Mouse (Mus musculus) MEL (cell line): Measurements from ENCODE around the gene Frmd6. TPM values are rescaled to one million over a fixed set of nuclear protein-coding genes. Genes with fewer than 3 reads are reported as not detected.

Experiments
- DNase-seq: peaks from one replicate; pipeline ENCODE4 v3.0.0; 2011; ENCODE audit warnings: low read depth, low spot score
- H3K27ac ChIP-seq: 2 replicates; pipeline ENCODE4 v1.5.1; 2012; ENCODE audit warnings: low read depth, mild to moderate bottlenecking, control low read depth, low read length, moderate library complexity; ENCODE audit not compliant: control insufficient read depth
- H3K27me3 ChIP-seq, 2 experiments: fragments of 150-350 bp in 1 of 2; sonication (generic) in 1 of 2; 2 replicates each; pipeline ENCODE4 v1.6.1; 2012; ENCODE audit warnings: low read length in 2 of 2, mild to moderate bottlenecking in 2 of 2, improper control_type of control experiment in 1 of 2, moderate library complexity in 1 of 2; ENCODE audit not compliant: insufficient read depth in 2 of 2, control insufficient read depth in 1 of 2
- H3K36me3 ChIP-seq, 2 experiments: 2 replicates each; pipeline ENCODE4 v1.6.1; 2012 to 2014; ENCODE audit warnings: low read length in 2 of 2, improper control_type of control experiment in 1 of 2, inconsistent platforms in 1 of 2, mild to moderate bottlenecking in 1 of 2; ENCODE audit not compliant: insufficient read depth in 2 of 2, control insufficient read depth in 1 of 2
- H3K4me1 ChIP-seq, 2 experiments: fragments of 150-350 bp in 1 of 2; sonication (generic) in 1 of 2; 2 replicates each; pipeline ENCODE4 v1.6.1; 2012; ENCODE audit warnings: low read length in 2 of 2, improper control_type of control experiment in 1 of 2, mild to moderate bottlenecking in 1 of 2; ENCODE audit not compliant: insufficient read depth in 2 of 2, control insufficient read depth in 1 of 2
- H3K4me3 ChIP-seq, 2 experiments: fragments of 150-350 bp in 1 of 2; sonication (generic) in 1 of 2; 2 replicates each; pipeline ENCODE4 v1.5.1; 2012; ENCODE audit warnings: low read depth in 2 of 2, low read length in 2 of 2, mild to moderate bottlenecking in 2 of 2, moderate library complexity in 2 of 2, control low read depth in 1 of 2, improper control_type of control experiment in 1 of 2; ENCODE audit not compliant: control insufficient read depth in 1 of 2, insufficient read depth in 1 of 2
- H3K79me2 ChIP-seq: 2 replicates; pipeline ENCODE4 v1.6.1; 2012; ENCODE audit warnings: mild to moderate bottlenecking, low read length, moderate library complexity; ENCODE audit not compliant: control insufficient read depth, poor library complexity, insufficient read depth
- H3K9ac ChIP-seq: 2 replicates; pipeline ENCODE4 v1.6.1; 2012; ENCODE audit warnings: low read depth, mild to moderate bottlenecking, control low read depth, low read length, moderate library complexity; ENCODE audit not compliant: control insufficient read depth, poor library complexity, severe bottlenecking
- H3K9me3 ChIP-seq: fragments of 150-350 bp; sonication (generic); replicated peaks from 2 replicates; pipeline ENCODE4 v1.6.1; 2012; ENCODE audit warnings: mild to moderate bottlenecking, low read length, improper control_type of control experiment, moderate library complexity; ENCODE audit not compliant: insufficient read depth
- CHD1 ChIP-seq: IDR thresholded peaks from 2 replicates; pipeline ENCODE4 v1.6.1; 2012; ENCODE audit warnings: low read depth, mild to moderate bottlenecking, inconsistent platforms, low read length, improper control_type of control experiment
- E2F4 ChIP-seq: IDR thresholded peaks from 2 replicates; pipeline ENCODE4 v1.6.1; 2011; ENCODE audit warnings: low read depth, low read length, improper control_type of control experiment, borderline replicate concordance
- ELF1 ChIP-seq: IDR thresholded peaks from 2 replicates; pipeline ENCODE4 v1.6.1; 2014; ENCODE audit warnings: low read depth, mild to moderate bottlenecking, inconsistent platforms, low read length, improper control_type of control experiment, moderate library complexity
- GABPA ChIP-seq: IDR thresholded peaks from 2 replicates; pipeline ENCODE4 v1.6.1; 2012; ENCODE audit warnings: low read depth, mild to moderate bottlenecking, inconsistent platforms, low read length, improper control_type of control experiment, moderate library complexity
- HCFC1 ChIP-seq: IDR thresholded peaks from 2 replicates; pipeline ENCODE4 v1.6.1; 2012; ENCODE audit warnings: low read depth, mild to moderate bottlenecking, inconsistent platforms, low read length, improper control_type of control experiment, moderate library complexity
- KAT2A ChIP-seq: conservative IDR thresholded peaks from 2 replicates; pipeline ENCODE4 v1.6.1; 2012; ENCODE audit warnings: low read depth, low read length, improper control_type of control experiment, inconsistent platforms
- MAFK ChIP-seq: IDR thresholded peaks from 2 replicates; pipeline ENCODE4 v1.6.1; 2011; ENCODE audit warnings: low read depth, mild to moderate bottlenecking, low read length, improper control_type of control experiment, borderline replicate concordance
- MXI1 ChIP-seq: IDR thresholded peaks from 2 replicates; pipeline ENCODE4 v1.6.1; 2011; ENCODE audit warnings: mild to moderate bottlenecking, low read depth, low read length, improper control_type of control experiment
- MYB ChIP-seq: IDR thresholded peaks from 2 replicates; pipeline ENCODE4 v1.6.1; 2011; ENCODE audit warnings: mild to moderate bottlenecking, low read depth, low read length, improper control_type of control experiment
- NRF1 ChIP-seq: IDR thresholded peaks from 2 replicates; pipeline ENCODE4 v1.6.1; 2014; ENCODE audit warnings: low read depth, mild to moderate bottlenecking, inconsistent platforms, low read length, improper control_type of control experiment, moderate library complexity; ENCODE audit not compliant: poor library complexity, insufficient read depth, severe bottlenecking
- POLR2A ChIP-seq, 2 experiments: IDR thresholded peaks; 2 replicates each; pipeline ENCODE4 v1.6.1; 2011 to 2012; ENCODE audit warnings: low read length in 2 of 2, mild to moderate bottlenecking in 2 of 2, control low read depth in 1 of 2, improper control_type of control experiment in 1 of 2, low read depth in 1 of 2, moderate library complexity in 1 of 2; ENCODE audit not compliant: control insufficient read depth in 1 of 2, insufficient read depth in 1 of 2, poor library complexity in 1 of 2
- POLR2AphosphoS2 ChIP-seq: IDR thresholded peaks from 2 replicates; pipeline ENCODE4 v1.6.1; 2011; ENCODE audit warnings: low read length, improper control_type of control experiment
- RCOR1 ChIP-seq: IDR thresholded peaks from 2 replicates; pipeline ENCODE4 v1.6.1; 2012; ENCODE audit warnings: low read depth, mild to moderate bottlenecking, inconsistent platforms, low read length, improper control_type of control experiment
- UBTF ChIP-seq: IDR thresholded peaks from 2 replicates; pipeline ENCODE4 v1.6.1; 2012; ENCODE audit warnings: low read depth, mild to moderate bottlenecking, inconsistent platforms, low read length, improper control_type of control experiment, moderate library complexity, borderline replicate concordance; ENCODE audit not compliant: insufficient read depth
- USF1 ChIP-seq: IDR thresholded peaks from 2 replicates; pipeline ENCODE4 v1.6.1; 2014; ENCODE audit warnings: low read depth, mild to moderate bottlenecking, inconsistent platforms, low read length, improper control_type of control experiment, moderate library complexity
- USF2 ChIP-seq, 2 experiments: IDR thresholded peaks; 2 replicates each; pipeline ENCODE4 v1.6.1; 2011 to 2012; ENCODE audit warnings: improper control_type of control experiment in 2 of 2, low read length in 2 of 2, borderline replicate concordance in 1 of 2, inconsistent platforms in 1 of 2, low read depth in 1 of 2, mild to moderate bottlenecking in 1 of 2; ENCODE audit not compliant: insufficient read depth in 1 of 2
- polyA plus RNA-seq, 2 experiments: library from polyadenylated mRNA; stranded (reverse) in 1 of 2; unstranded in 1 of 2; fragments of >175 nt in 1 of 2; fragments of >200 nt in 1 of 2; gene quantifications; 2 replicates each; pipeline versions ENCODE4 v1.2.1 to v1.2.4; 2012; ENCODE audit warnings: low replicate concordance in 2 of 2, low read depth in 1 of 2; ENCODE audit not compliant: insufficient read length in 2 of 2, insufficient read depth in 1 of 2, missing spikeins in 1 of 2
- total RNA-seq: library from RNA; depleted of rRNA; stranded (reverse); fragments of 300-350 nt; gene quantifications from 2 replicates; pipeline ENCODE4 v1.2.3, GENCODE M21; 2012

Frmd6 gene
- total and polyA plus RNA-seq, 3 experiments = 3.7 to 5.0 TPM; not detected in 1

GRCm38 (mm10) chr12:70793291-70793690 lies 32.0 kb upstream of the Frmd6 start:
- no peak for DNase-seq
- no peaks in the 10 kb centered on the region for H3K9me3 ChIP-seq
- H3K27ac ChIP-seq = no peak overlapping the region
- H3K36me3 ChIP-seq = no peaks in the 10 kb centered on the region
- no peaks in the 10 kb centered on the region for H3K79me2 ChIP-seq
- no peak overlapping the region for H3K9ac ChIP-seq
- peaks cover 0 to 6% of the 10 kb centered on the region in 2 experiments for H3K27me3 ChIP-seq
- no peaks in the 10 kb centered on the region for H3K4me1 ChIP-seq
- no peak overlapping the region for H3K4me3 ChIP-seq
- TF ChIP-seq MAFK = no peak
- TF ChIP-seq, all 39 proteins: peak for 0

DNA sequence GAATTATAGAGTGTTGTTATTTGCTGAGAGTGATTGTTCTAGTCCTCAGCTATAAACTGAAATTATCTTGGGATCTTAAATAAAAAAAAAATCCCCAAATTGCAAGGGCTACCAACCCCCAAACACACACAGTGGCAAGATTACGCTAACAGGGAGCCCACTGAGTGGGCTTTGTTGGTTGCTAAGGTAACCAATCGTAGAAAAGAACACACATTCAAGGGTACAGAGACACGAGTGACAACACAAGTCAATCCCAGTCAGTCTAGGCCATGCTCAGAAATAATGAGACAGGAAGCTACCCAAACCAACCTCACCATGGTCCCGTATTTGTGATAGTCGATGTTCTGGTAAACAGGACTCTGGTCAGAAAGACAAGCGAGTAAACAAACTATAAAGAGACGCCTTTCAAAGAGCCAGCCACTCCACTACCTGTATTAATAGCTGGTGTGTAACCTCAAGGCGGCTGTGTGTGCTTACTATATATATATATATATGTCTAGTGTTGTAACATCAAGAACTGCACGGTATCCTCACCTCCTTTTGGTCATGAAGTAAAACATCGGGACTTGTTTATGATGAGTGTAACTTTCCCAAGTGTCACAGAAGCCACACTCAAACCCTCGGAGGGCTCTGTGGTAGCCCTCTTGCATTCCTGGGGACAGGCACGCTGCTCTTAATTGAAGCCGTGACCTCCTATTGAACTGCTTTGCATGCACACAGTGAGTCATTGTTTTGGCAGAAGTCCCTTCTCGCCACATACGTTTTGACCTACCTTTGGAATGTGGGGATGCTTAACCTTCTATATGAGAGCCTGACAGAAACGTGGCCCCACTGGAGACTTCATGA lies 30.5 kb upstream of the Frmd6 start:
- Histone ChIP-seq H3K27ac (no peak overlapping the region), H3K4me1 (no peaks in the 10 kb centered on the region), H3K36me3 (no peaks in the 10 kb centered on the region), H3K79me2 (no peaks in the 10 kb centered on the region), H3K9ac (no peak overlapping the region), H3K27me3 (peaks cover 0 to 4% of the 10 kb centered on the region in 2 experiments), H3K9me3 (no peaks in the 10 kb centered on the region), H3K4me3 (no peak overlapping the region)
- no peak for DNase-seq
- TF ChIP-seq KAT2A (no peak), E2F4 (no peak), USF1 (no peak), RCOR1 (no peak)

GRCm38 (mm10) chr12:70795389-70795711 lies 30.0 kb upstream of the Frmd6 start:
- DNase-seq = no peak
- TF ChIP-seq POLR2A (IDR thresholded peaks at IDR 0.05; ENCODE audit: control insufficient read depth in 1 of 2, insufficient read depth in 1 of 2, low read depth in 1 of 2, low read length in 2 of 2, poor library complexity in 1 of 2) (no peak), ELF1 (no peak), GABPA (no peak), MAFK (no peak), MYB (no peak), MXI1 (no peak), USF2 (IDR thresholded peaks at IDR 0.05; ENCODE audit: borderline replicate concordance in 1 of 2, insufficient read depth in 1 of 2, low read depth in 1 of 2, low read length in 2 of 2) (no peak), NRF1 (no peak), POLR2AphosphoS2 (no peak), UBTF (no peak), CHD1 (no peak), HCFC1 (no peak)
- no peaks in the 10 kb centered on the region for H3K9me3 ChIP-seq
- H3K27ac ChIP-seq = no peak overlapping the region
- H3K4me1 ChIP-seq = no peaks in the 10 kb centered on the region
- no peak overlapping the region for H3K9ac ChIP-seq
- H3K27me3 ChIP-seq = peaks cover 0 to 4% of the 10 kb centered on the region in 2 experiments
- no peaks in the 10 kb centered on the region for H3K36me3 ChIP-seq
- no peak overlapping the region for H3K4me3 ChIP-seq
- no peaks in the 10 kb centered on the region for H3K79me2 ChIP-seq
